Mouse (Mus musculus) liver, embryonic 14.5 days (tissue): Measurements from ENCODE around the gene Myo18a. TPM values are rescaled to one million over a fixed set of nuclear protein-coding genes. Genes with fewer than 3 reads are reported as not detected.

Experiments
- ATAC-seq: fragments of 200-750 bp; cut with Nextera tagmentation; 2 replicates; pipeline ENCODE4 v1.8.0; 2017; ENCODE audit warnings: moderate number of reproducible peaks, mild to moderate bottlenecking, moderate library complexity; ENCODE audit not compliant: insufficient read depth
- DNase-seq, 3 experiments: peaks; one replicate each; pipeline ENCODE4 v3.0.0-alpha.2; 2012 to 2013; ENCODE audit warnings: low read depth in 3 of 3, low spot score in 3 of 3
- H3K27ac ChIP-seq: fragments of 300-500 bp; sonication (generic); 2 replicates; pipeline ENCODE4 v1.5.1; 2014; ENCODE audit warnings: moderate library complexity, mild to moderate bottlenecking, control low read depth, inconsistent platforms
- H3K27me3 ChIP-seq: fragments of 300-500 bp; sonication (generic); 2 replicates; pipeline ENCODE4 v1.6.1; 2014; ENCODE audit warnings: mild to moderate bottlenecking, low read length, moderate library complexity; ENCODE audit not compliant: control insufficient read depth, insufficient read depth
- H3K36me3 ChIP-seq: fragments of 300-500 bp; sonication (generic); replicated peaks from 2 replicates; pipeline ENCODE4 v1.6.1; 2014; ENCODE audit warnings: low read depth; ENCODE audit not compliant: control insufficient read depth, insufficient read depth
- H3K4me1 ChIP-seq, 2 experiments: fragments of 200-500 bp in 1 of 2; fragments of 300-500 bp in 1 of 2; sonication (generic) in 1 of 2; replicated peaks; 2 replicates each; pipeline ENCODE4 v1.6.1; 2012 to 2014; ENCODE audit warnings: antibody characterized with exemption in 1 of 2, inconsistent platforms in 1 of 2, low read length in 1 of 2; ENCODE audit not compliant: control insufficient read depth in 2 of 2, insufficient read depth in 2 of 2
- H3K4me2 ChIP-seq: fragments of 300-500 bp; sonication (generic); 2 replicates; pipeline ENCODE4 v1.6.1; 2014; ENCODE audit warnings: low read depth, mild to moderate bottlenecking, control low read depth, moderate library complexity
- H3K4me3 ChIP-seq, 2 experiments: fragments of 200-500 bp in 1 of 2; fragments of 300-500 bp in 1 of 2; sonication (generic) in 1 of 2; 2 replicates each; pipeline ENCODE4 v1.5.1; 2012 to 2014; ENCODE audit warnings: low read depth in 2 of 2, low read length in 2 of 2, mild to moderate bottlenecking in 2 of 2, control low read depth in 1 of 2, inconsistent platforms in 1 of 2, moderate library complexity in 1 of 2; ENCODE audit not compliant: insufficient read depth in 1 of 2
- H3K9ac ChIP-seq: fragments of 300-500 bp; sonication (generic); replicated peaks from 2 replicates; pipeline ENCODE4 v1.6.1; 2014; ENCODE audit warnings: mild to moderate bottlenecking, control low read depth, moderate library complexity
- H3K9me3 ChIP-seq: fragments of 300-500 bp; sonication (generic); 2 replicates; pipeline ENCODE4 v1.6.1; 2016; ENCODE audit warnings: low read length, mixed read lengths; ENCODE audit not compliant: control insufficient read depth
- CTCF ChIP-seq: IDR thresholded peaks from 2 replicates; pipeline ENCODE4 v1.5.1; 2016; ENCODE audit warnings: antibody characterized with exemption, low read depth, control low read depth
- EP300 ChIP-seq: IDR thresholded peaks from 2 replicates; pipeline ENCODE4 v1.6.1; 2016; ENCODE audit warnings: antibody characterized with exemption, low read depth
- WGBS: fragments of 180-500 bp; shearing (Covaris S2); extraction: QIAGEN DNeasy Blood & Tissue Kit; methylation state at CpG from one replicate; pipeline ENCODE4 v1.1.7; 2014; ENCODE audit not compliant: insufficient replicate concordance; 5-methylcytosine and 5-hydroxymethylcytosine counted together
- polyA plus RNA-seq, 2 experiments: library from polyadenylated mRNA; depleted of rRNA in 1 of 2; stranded (reverse) in 1 of 2; unstranded in 1 of 2; fragments of >200 nt; fragmentation: Nextera tagmentation in 1 of 2; extraction: Ambion mirVana in 1 of 2; gene quantifications; 2 replicates each; pipeline versions ENCODE4 v1.2.1 to v1.2.3; 2012 to 2014

Myo18a gene
- polyA plus RNA-seq (2012; rRNA removed) = 10.6 and 15.4 TPM in 2 replicates
- polyA plus RNA-seq (2014; fragmentation: Nextera tagmentation; extraction: Ambion mirVana) = 13.5 and 14.3 TPM in 2 replicates

DNA sequence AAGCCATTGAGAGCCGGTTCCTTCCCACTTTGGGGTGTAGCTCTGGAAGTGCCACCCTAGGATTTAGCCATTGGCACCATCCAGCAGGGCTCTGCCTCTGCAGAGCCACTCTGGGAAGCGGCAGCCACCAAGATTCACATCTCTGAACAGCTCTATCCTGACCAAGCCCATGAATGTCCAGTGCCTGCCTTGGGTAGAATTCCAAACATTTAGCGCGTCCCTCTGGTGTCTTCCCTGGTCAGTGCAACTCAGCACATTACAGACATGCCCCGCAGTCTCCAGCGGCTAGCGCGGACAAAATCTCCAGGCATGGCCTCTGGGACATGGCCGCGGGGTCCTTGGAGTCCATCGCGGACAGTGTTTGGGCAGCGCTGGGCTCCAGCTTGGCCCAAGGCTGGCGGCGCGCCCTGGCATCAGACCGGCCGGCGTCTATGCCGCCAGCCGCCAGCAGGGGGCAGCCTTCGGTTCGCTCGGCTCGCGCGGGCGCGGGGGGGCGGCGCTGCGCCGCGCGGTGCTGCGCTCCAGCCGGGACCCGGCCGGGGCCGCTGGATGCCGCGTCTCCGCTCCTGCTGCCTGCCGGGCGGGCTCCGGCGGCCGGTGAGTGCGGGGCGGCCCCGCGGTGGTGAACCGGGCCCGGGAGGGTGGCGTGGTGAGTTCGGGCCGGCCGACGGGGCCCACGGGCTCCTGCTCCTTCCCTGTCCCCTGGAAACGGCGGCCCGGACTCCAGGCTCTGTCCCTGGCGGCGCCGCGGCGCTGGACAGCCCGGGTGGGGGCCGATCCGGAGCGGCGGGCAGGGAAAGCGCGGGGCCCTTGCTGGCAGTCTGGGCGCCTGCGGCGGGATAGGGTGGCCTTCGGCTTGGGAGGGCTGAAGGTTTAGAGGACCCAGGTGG, at the start of gene Myo18a:
TSS of gene Myo18a (plus strand) at position 464 of the 890 bp plus-strand sequence.
- TF ChIP-seq EP300 (no peak), CTCF (peak; percentile 73)
- Histone ChIP-seq H3K9ac (peak within 1 kb of the TSS; percentile 88), H3K9me3 (no peaks in the 10 kb centered on the region), H3K27me3 (no peaks in the 10 kb centered on the region), H3K4me3 (peak within 1 kb of the TSS; percentile 76 to 91), H3K4me1 (peaks cover 29 to 35% of the 10 kb centered on the region in 2 experiments), H3K36me3 (no peaks in the 10 kb centered on the region), H3K4me2 (peak within 1 kb of the TSS; percentile 99), H3K27ac (peak within 1 kb of the TSS; percentile 87)
- 3% methylated on average over 75 of the region's 79 CpGs for WGBS
- ATAC-seq (peak; percentile 76), DNase-seq (peak in 1 of 3 experiments; percentile 62)

DNA sequence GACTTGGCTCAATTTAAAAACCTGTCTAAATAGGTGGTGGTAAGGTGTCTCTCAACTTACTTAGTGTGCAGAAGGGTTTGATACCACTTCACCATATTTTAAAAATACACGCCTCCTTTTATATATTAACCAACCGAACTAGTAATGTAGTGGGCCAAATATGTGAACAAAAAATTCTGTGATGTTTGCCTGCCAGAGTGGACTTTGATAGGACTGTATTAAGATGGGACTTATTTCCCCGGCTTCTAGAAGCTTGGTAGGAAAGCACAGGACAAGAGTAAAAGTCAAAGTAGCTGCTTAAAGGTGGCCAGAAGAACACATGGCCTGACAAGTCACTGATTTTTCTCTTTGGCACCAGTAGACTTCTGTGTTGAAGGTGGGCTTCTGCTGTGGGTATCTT, 49.3 kb upstream of the Myo18a start:
- WGBS = 87% methylated on average over 3 of the region's 3 CpGs
- DNase-seq (no peak), ATAC-seq (no peak)
- Histone ChIP-seq H3K4me1 (no peaks in the 10 kb centered on the region), H3K27me3 (no peaks in the 10 kb centered on the region), H3K9me3 (no peaks in the 10 kb centered on the region), H3K9ac (no peak overlapping the region), H3K27ac (no peak overlapping the region), H3K4me3 (no peak overlapping the region), H3K4me2 (no peak overlapping the region), H3K36me3 (peaks cover 17% of the 10 kb centered on the region)
- no peak for TF ChIP-seq EP300
- no peak for TF ChIP-seq CTCF

- H3K4me1 ChIP-seq = no peaks in the 10 kb centered on the region
- DNase-seq (no peak), ATAC-seq (no peak)
- peaks cover 2% of the 10 kb centered on the region for H3K36me3 ChIP-seq
- no peak overlapping the region for H3K4me2 ChIP-seq
- H3K27ac ChIP-seq = no peak overlapping the region
- H3K9ac ChIP-seq = no peak overlapping the region
- TF ChIP-seq EP300 (no peak), CTCF (no peak)
- WGBS = 80% methylated on average over 2 of the region's 2 CpGs
- H3K27me3 ChIP-seq = no peaks in the 10 kb centered on the region
- H3K9me3 ChIP-seq = no peaks in the 10 kb centered on the region
- no peak overlapping the region for H3K4me3 ChIP-seq
These were observed 44.0 kb upstream of the Myo18a start for GRCm38 (mm10) chr11:77719055-77719454.

DNA sequence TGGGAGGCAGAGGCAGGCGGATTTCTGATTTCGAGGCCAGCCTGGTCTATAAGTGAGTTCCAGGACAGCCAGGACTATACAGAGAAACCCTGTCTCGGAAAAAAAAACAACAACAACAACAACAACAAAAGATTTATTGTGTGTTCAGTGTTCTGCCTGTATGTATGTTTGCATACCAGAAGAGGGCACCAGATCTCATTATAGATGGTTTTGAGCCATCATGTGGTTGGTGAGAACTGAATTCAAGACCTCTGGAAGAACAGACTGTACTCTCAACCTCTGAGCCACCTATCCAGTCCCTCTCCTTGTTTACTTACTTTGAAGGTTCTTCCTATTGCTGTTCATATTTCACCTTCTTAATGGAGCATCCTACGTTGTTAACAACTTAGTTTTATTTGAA, 41.7 kb upstream of the Myo18a start:
- DNase-seq = no peak
- H3K27me3 ChIP-seq = no peaks in the 10 kb centered on the region
- no peak for ATAC-seq
- no peak overlapping the region for H3K9ac ChIP-seq
- H3K27ac ChIP-seq = no peak overlapping the region
- H3K4me2 ChIP-seq = no peak overlapping the region
- no peak overlapping the region for H3K4me3 ChIP-seq
- no peaks in the 10 kb centered on the region for H3K4me1 ChIP-seq
- TF ChIP-seq CTCF (peak; percentile 33; the same call in 1 of the 2 replicates), EP300 (no peak)
- 69% methylated on average over 4 of the region's 4 CpGs for WGBS
- H3K36me3 ChIP-seq = no peaks in the 10 kb centered on the region
- no peaks in the 10 kb centered on the region for H3K9me3 ChIP-seq

GRCm38 (mm10) chr11:77724766-77725165, 38.3 kb upstream of the Myo18a start:
- Histone ChIP-seq H3K27me3 (no peaks in the 10 kb centered on the region), H3K4me1 (no peaks in the 10 kb centered on the region), H3K4me2 (no peak overlapping the region), H3K4me3 (no peak overlapping the region), H3K9me3 (no peaks in the 10 kb centered on the region), H3K36me3 (no peaks in the 10 kb centered on the region), H3K27ac (no peak overlapping the region), H3K9ac (no peak overlapping the region)
- no peak for TF ChIP-seq CTCF
- TF ChIP-seq EP300 = no peak
- 73% methylated on average over 7 of the region's 7 CpGs for WGBS
- ATAC-seq (no peak), DNase-seq (no peak)
